7 mouse cellular contexts compared by ENCODE assay signal in genomic region chr9:65122545-65122944, GRCm38 (mm10). TPM values are rescaled to one million over a fixed set of nuclear protein-coding genes. Genes with fewer than 3 reads are reported as not detected.
DNase-seq lines count a peak whose midpoint lies in the region; ATAC-seq lines count a peak whose summit lies in the region.

No protein-coding gene starts in this region.

- peaks cover 21% of the 10 kb centered on the region for H3K4me1 ChIP-seq in midbrain, embryonic 10.5 days
- peaks cover 7% of the 10 kb centered on the region; the same call in 1 of the 2 replicates for H3K4me1 ChIP-seq in midbrain, embryonic 14.5 days (ENCODE audit: control insufficient read depth, insufficient read depth, low read length)

- 0 out of 2 replicates have a peak overlapping the region, but pooled peaks have one; percentile 28 for H3K27ac ChIP-seq in midbrain, embryonic 10.5 days (replicated peaks)
- no peak overlapping the region for H3K27ac ChIP-seq in midbrain, embryonic 14.5 days (replicated peaks; ENCODE audit: low read depth, low read length)

- H3K4me2 ChIP-seq in midbrain, embryonic 14.5 days (ENCODE audit: low read length) = no peak overlapping the region

- H3K9me3 ChIP-seq in midbrain, embryonic 10.5 days (replicated peaks) = no peaks in the 10 kb centered on the region
- no peaks in the 10 kb centered on the region for H3K9me3 ChIP-seq in midbrain, embryonic 14.5 days (ENCODE audit: control insufficient read depth, low read length)

- peak overlapping the region; percentile 23; the same call in 1 of the 2 replicates for H3K4me3 ChIP-seq in midbrain, embryonic 10.5 days
- no peak overlapping the region for H3K4me3 ChIP-seq in midbrain, embryonic 14.5 days (replicated peaks; ENCODE audit: low read depth, low read length)

- peaks cover 30% of the 10 kb centered on the region; the same call in 1 of the 2 replicates for H3K36me3 ChIP-seq in midbrain, embryonic 10.5 days
- H3K36me3 ChIP-seq in midbrain, embryonic 14.5 days (ENCODE audit: control insufficient read depth, insufficient read depth, low read length) = peaks cover 37% of the 10 kb centered on the region

- H3K27me3 ChIP-seq in midbrain, embryonic 10.5 days (ENCODE audit: low read depth, poor library complexity, severe bottlenecking) = peaks cover 54% of the 10 kb centered on the region
- no peaks in the 10 kb centered on the region for H3K27me3 ChIP-seq in midbrain, embryonic 14.5 days (ENCODE audit: control insufficient read depth, insufficient read depth, low read length)

- no peak overlapping the region; the same call in 1 of the 2 replicates for H3K9ac ChIP-seq in midbrain, embryonic 14.5 days (replicated peaks; ENCODE audit: low read length)

- 23% methylated on average over 18 of the region's 18 CpGs for WGBS in midbrain, embryonic 10.5 days
- 21% methylated on average over 18 of the region's 18 CpGs for WGBS in midbrain, embryonic 14.5 days

- no peak for ATAC-seq in midbrain, embryonic 14.5 days (ENCODE audit: low FRiP score, low TSS enrichment)
- peak; percentile 85 for ATAC-seq in frontal cortex, adult (ENCODE audit: low TSS enrichment)

- DNase-seq in midbrain, embryonic 10.5 days (ENCODE audit: low spot score) = no peak
- DNase-seq in midbrain, embryonic 14.5 days = no peak
- DNase-seq in layer of hippocampus, postnatal 10 days (ENCODE audit: low spot score in 2 of 2) = peak; percentile 70 to 77
- peak; percentile 78 for DNase-seq in right cerebral cortex, postnatal 14 days
- no peak for DNase-seq in natural killer cell, adult 2 months (ENCODE audit: low spot score in 2 of 2)
- DNase-seq in cerebellum, postnatal 36 days = no peak

RNA-seq across cellular contexts. Expression of gene Igdcc3, which starts 18.4 kb away (rescaled TPM):
- 334 and 450 TPM in 2 replicates for polyA plus RNA-seq in midbrain, embryonic 10.5 days (2016; fragmentation: Nextera tagmentation; extraction: Ambion mirVana)
- 10.7 and 14.1 TPM in 2 replicates for polyA plus RNA-seq in midbrain, embryonic 14.5 days (2014; fragmentation: Nextera tagmentation; extraction: Ambion mirVana)
- 1 to 10 TPM; 5.4 to 7.1 TPM for total RNA-seq in layer of hippocampus, postnatal 10 days (2021)

RNA-seq across cellular contexts. Expression of gene Igdcc4, which starts 21.3 kb away (rescaled TPM):
- polyA plus RNA-seq in midbrain, embryonic 10.5 days (2016; fragmentation: Nextera tagmentation; extraction: Ambion mirVana) = 8.9 and 12.6 TPM in 2 replicates
- polyA plus RNA-seq in midbrain, embryonic 14.5 days (2014; fragmentation: Nextera tagmentation; extraction: Ambion mirVana) = 14.9 and 17.3 TPM in 2 replicates
- 10 to 100 TPM; 37.7 to 44.7 TPM for total RNA-seq in layer of hippocampus, postnatal 10 days (2021)

Comparison
In these comparisons a context has a peak if more than half of its experiments do, and no peak if none do; other contexts are left out.
1. RNA of gene Igdcc3, which starts 18.4 kb away (polyA plus RNA-seq): 334 to 450 TPM in midbrain, embryonic 10.5 days; 10.7 to 14.1 TPM in midbrain, embryonic 14.5 days; every median in the first group is over 10 times any median in the second.
2. DNase-seq: peak in layer of hippocampus, postnatal 10 days (2 of 2) and right cerebral cortex, postnatal 14 days (single experiment); none in midbrain, embryonic 10.5 days (single experiment), midbrain, embryonic 14.5 days (single experiment), natural killer cell, adult 2 months (0 of 2) and cerebellum, postnatal 36 days (0 of 2).